In genomic region chr13:69809681-69810611, GRCm38 (mm10) we compare ENCODE assay signal across 8 mouse cellular contexts. TPM values are rescaled to one million over a fixed set of nuclear protein-coding genes. Genes with fewer than 3 reads are reported as not detected.
DNase-seq lines count a peak whose midpoint lies in the region; ATAC-seq and TF ChIP-seq lines count a peak whose summit lies in the region.

No protein-coding gene starts in this region.

- TF ChIP-seq POLR2A in liver, adult 2 months (IDR thresholded peaks at IDR 0.05; ENCODE audit: extremely low read depth, insufficient read depth, low read length), result peak; percentile 76; the same call in 1 of the 2 replicates
- peak; percentile 62 for TF ChIP-seq POLR2A in myocyte (IDR thresholded peaks at IDR 0.05; ENCODE audit: insufficient read length, low read depth)

- peak overlapping the region; percentile 88 for H3K4me3 ChIP-seq in erythroblast, embryonic 14.5 days (replicated peaks)
- H3K4me3 ChIP-seq in heart, embryonic 11.5 days (ENCODE audit: low read depth, low read length), result peak overlapping the region; percentile 96
- H3K4me3 ChIP-seq in kidney, embryonic 16.5 days (ENCODE audit: low read length), result peak overlapping the region; percentile 98
- peak overlapping the region; percentile 90 for H3K4me3 ChIP-seq in liver, adult 2 months (ENCODE audit: insufficient read depth, low read depth, low read length)
- peak overlapping the region; percentile 87 for H3K4me3 ChIP-seq in myocyte

- H3K9ac ChIP-seq in heart, embryonic 11.5 days (ENCODE audit: low read depth, low read length), result peak overlapping the region; percentile 88
- H3K9ac ChIP-seq in kidney, embryonic 16.5 days (replicated peaks; ENCODE audit: low read length), result peak overlapping the region; percentile 89
- H3K9ac ChIP-seq in liver, adult 2 months (ENCODE audit: low read depth, low read length), result peak overlapping the region; percentile 77

- H3ac ChIP-seq in myocyte (ENCODE audit: control insufficient read depth, insufficient read length), result peak overlapping the region; percentile 43

- peak; percentile 93 for ATAC-seq in heart, embryonic 11.5 days (replicated peaks; ENCODE audit: insufficient number of reproducible peaks, low FRiP score, low TSS enrichment)
- peak; percentile 96 for ATAC-seq in kidney, embryonic 16.5 days (ENCODE audit: low FRiP score, low TSS enrichment)

- peaks cover 6% of the 10 kb centered on the region; the same call in 1 of the 2 replicates for H3K79me2 ChIP-seq in liver, adult 2 months (ENCODE audit: control insufficient read depth, insufficient read depth, low read length)
- peaks cover 15% of the 10 kb centered on the region for H3K79me2 ChIP-seq in myocyte (ENCODE audit: control insufficient read depth, insufficient read depth)

- no peaks in the 10 kb centered on the region for H3K27me3 ChIP-seq in erythroblast, embryonic 14.5 days (ENCODE audit: control insufficient read depth)
- H3K27me3 ChIP-seq in heart, embryonic 11.5 days (ENCODE audit: control insufficient read depth, insufficient read depth, low read length), result no peaks in the 10 kb centered on the region
- no peaks in the 10 kb centered on the region for H3K27me3 ChIP-seq in kidney, embryonic 16.5 days (ENCODE audit: insufficient read depth, low read length)
- no peaks in the 10 kb centered on the region for H3K27me3 ChIP-seq in liver, adult 2 months (ENCODE audit: control insufficient read depth, insufficient read depth, low read length)
- H3K27me3 ChIP-seq in myocyte (ENCODE audit: control insufficient read depth, insufficient read depth, insufficient read length), result no peaks in the 10 kb centered on the region

- peaks cover 36% of the 10 kb centered on the region for H3K36me3 ChIP-seq in erythroblast, embryonic 14.5 days (ENCODE audit: control insufficient read depth)
- H3K36me3 ChIP-seq in heart, embryonic 11.5 days (ENCODE audit: control insufficient read depth, insufficient read depth, low read length), result peaks cover 15% of the 10 kb centered on the region
- peaks cover 25% of the 10 kb centered on the region for H3K36me3 ChIP-seq in kidney, embryonic 16.5 days (ENCODE audit: insufficient read depth, low read length)
- H3K36me3 ChIP-seq in liver, adult 2 months (ENCODE audit: control insufficient read depth, insufficient read depth, low read length), result peaks cover 6% of the 10 kb centered on the region; the same call in 1 of the 2 replicates
- H3K36me3 ChIP-seq in myocyte (ENCODE audit: control insufficient read depth, insufficient read depth), result peaks cover under 1% of the 10 kb centered on the region

- no peaks in the 10 kb centered on the region for H3K9me3 ChIP-seq in erythroblast, embryonic 14.5 days (ENCODE audit: control insufficient read depth, low read length)
- no peaks in the 10 kb centered on the region for H3K9me3 ChIP-seq in heart, embryonic 11.5 days (replicated peaks; ENCODE audit: control insufficient read depth, low read length)
- no peaks in the 10 kb centered on the region for H3K9me3 ChIP-seq in kidney, embryonic 16.5 days (ENCODE audit: low read length)

- H3K4me2 ChIP-seq in heart, embryonic 11.5 days, result peak overlapping the region; percentile 98
- peak overlapping the region; percentile 96 for H3K4me2 ChIP-seq in kidney, embryonic 16.5 days (replicated peaks; ENCODE audit: low read depth, low read length)
- peak overlapping the region; percentile 69 for H3K4me2 ChIP-seq in myocyte (ENCODE audit: low read depth)

- TF ChIP-seq CTCF in liver, adult 2 months (IDR thresholded peaks at IDR 0.05; ENCODE audit: low read depth, low read length), result no peak

- WGBS in heart, embryonic 11.5 days (ENCODE audit: insufficient replicate concordance), result under 1% methylated on average over 55 of the region's 55 CpGs
- WGBS in kidney, embryonic 16.5 days, result under 1% methylated on average over 54 of the region's 55 CpGs
- under 1% methylated on average over 55 of the region's 55 CpGs for WGBS in liver, adult 2 months

- peak overlapping the region; percentile 22; the same call in 1 of the 2 replicates for H3K27ac ChIP-seq in heart, embryonic 11.5 days (ENCODE audit: low read depth, low read length)
- H3K27ac ChIP-seq in kidney, embryonic 16.5 days (ENCODE audit: low read length), result peak overlapping the region; percentile 41
- 0 out of 2 replicates have a peak overlapping the region, but pooled peaks have one; percentile 14 for H3K27ac ChIP-seq in liver, adult 2 months (replicated peaks; ENCODE audit: insufficient read depth, low read depth, low read length)

- H3K4me1 ChIP-seq in erythroblast, embryonic 14.5 days (ENCODE audit: control insufficient read depth), result peaks cover 25% of the 10 kb centered on the region
- peaks cover 14% of the 10 kb centered on the region for H3K4me1 ChIP-seq in heart, embryonic 11.5 days (ENCODE audit: control insufficient read depth, insufficient read depth, low read length)
- H3K4me1 ChIP-seq in kidney, embryonic 16.5 days (ENCODE audit: insufficient read depth, low read length), result peaks cover 12% of the 10 kb centered on the region
- peaks cover 11% of the 10 kb centered on the region; the same call in 1 of the 2 replicates for H3K4me1 ChIP-seq in liver, adult 2 months (ENCODE audit: control insufficient read depth, insufficient read depth, low read length)

- peak; percentile 90 for DNase-seq in CD4-positive, CD25-positive, alpha-beta regulatory T cell, adult 2 months (ENCODE audit: low read depth, low spot score)
- peak; percentile 59 for DNase-seq in brain, embryonic 18.5 days (ENCODE audit: low read depth, low spot score)
- peak; percentile 49 for DNase-seq in liver, adult 2 months (ENCODE audit: extremely low read depth, low read depth, low spot score)
- DNase-seq in spleen, postnatal 4 days (ENCODE audit: low spot score in 2 of 2), result peak; percentile 86 to 94

TF ChIP-seq in myocyte, 11 proteins besides CTCF, POLR2A, EP300 and RAD21:
- TF ChIP-seq MYOG (IDR thresholded peaks at IDR 0.05; ENCODE audit: control insufficient read depth in 1 of 3, insufficient read depth in 1 of 3, insufficient read length in 2 of 3, low read depth in 2 of 3), result no peak
- TF ChIP-seq POLR2AphosphoS2 (IDR thresholded peaks at IDR 0.05; ENCODE audit: insufficient read length, low read depth), result peak; percentile 58

RNA-seq across cellular contexts. Expression of gene Med10, which starts 7.8 kb away (rescaled TPM):
- polyA plus RNA-seq in erythroblast, embryonic 14.5 days (2012), result 1.2 and 1.8 TPM in 2 replicates
- 109 and 117 TPM in 2 replicates for polyA plus RNA-seq in heart, embryonic 11.5 days (2014; fragmentation: Nextera tagmentation; extraction: Ambion mirVana)
- 148 and 153 TPM in 2 replicates for polyA plus RNA-seq in kidney, embryonic 16.5 days (2015; fragmentation: Nextera tagmentation; extraction: Ambion mirVana)
- 12.9 and 13.8 TPM in 2 replicates for total RNA-seq in liver, adult 2 months (2014; rRNA removed)
- polyA plus RNA-seq in liver, adult 2 months (2012; rRNA removed), result 13.5 and 15.3 TPM in 2 replicates
- polyA plus RNA-seq in myocyte (2012; fragmentation: generic; extraction: Trizol), result 48.6 TPM

Comparison
In these comparisons a context has a peak if more than half of its experiments do, and no peak if none do; other contexts are left out.
1. Peak in every context shown above with its lines: DNase-seq, ATAC-seq, H3K4me3 ChIP-seq and H3K27ac ChIP-seq.